Mouse (Mus musculus) C2C12 (cell line): ENCODE data around the gene Wfdc10. TPM values are rescaled to one million over a fixed set of nuclear protein-coding genes. Genes with fewer than 3 reads are reported as not detected.

ENCODE experiments used
- H3K27me3 ChIP-seq: one replicate; pipeline ENCODE4 v1.6.1; 2011; ENCODE audit not compliant: control insufficient read depth, insufficient read depth, insufficient read length
- H3K36me3 ChIP-seq: one replicate; pipeline ENCODE4 v1.6.1; 2011; ENCODE audit not compliant: control insufficient read depth, insufficient read depth
- H3K4me3 ChIP-seq: one replicate; pipeline ENCODE4 v1.5.1; 2011; ENCODE audit warnings: mild to moderate bottlenecking, control low read depth; ENCODE audit not compliant: poor library complexity, insufficient read depth, severe bottlenecking
- H3K79me2 ChIP-seq: one replicate; pipeline ENCODE4 v1.6.1; 2011; ENCODE audit not compliant: control insufficient read depth, insufficient read depth
- H3K79me3 ChIP-seq: one replicate; pipeline ENCODE4 v1.6.1; 2011; ENCODE audit warnings: low read depth, control low read depth
- H3ac ChIP-seq: one replicate; pipeline ENCODE3; 2011; ENCODE audit warnings: low read depth; ENCODE audit not compliant: control insufficient read depth, insufficient read length
- CEBPB ChIP-seq: IDR thresholded peaks from one replicate; pipeline ENCODE4 v1.6.1; 2011; ENCODE audit warnings: low read depth, mild to moderate bottlenecking, control low read depth, moderate library complexity
- CTCF ChIP-seq: IDR thresholded peaks from one replicate; pipeline ENCODE4 v1.5.1; 2011; ENCODE audit not compliant: control insufficient read depth, insufficient read depth, insufficient read length
- FOSL1 ChIP-seq: IDR thresholded peaks from one replicate; pipeline ENCODE4 v1.8.0; 2011; ENCODE audit warnings: mild to moderate bottlenecking, low read length; ENCODE audit not compliant: poor library complexity, insufficient read depth, severe bottlenecking
- MAX ChIP-seq: IDR thresholded peaks from one replicate; pipeline ENCODE4 v1.6.1; 2011; ENCODE audit warnings: mild to moderate bottlenecking, control low read depth
- MYOD1 ChIP-seq: IDR thresholded peaks from one replicate; pipeline ENCODE4 v1.6.1; 2011; ENCODE audit warnings: low read depth; ENCODE audit not compliant: control insufficient read depth, insufficient read length
- MYOG ChIP-seq: IDR thresholded peaks from one replicate; pipeline ENCODE4 v1.6.1; 2011; ENCODE audit not compliant: control insufficient read depth, insufficient read length; ENCODE audit errors: extremely low read depth
- USF1 ChIP-seq: IDR thresholded peaks from one replicate; pipeline ENCODE4 v1.6.1; 2011; ENCODE audit warnings: low read depth, mild to moderate bottlenecking, control low read depth, moderate library complexity
- polyA plus RNA-seq: library from polyadenylated mRNA; unstranded; fragments of >200 nt; fragmentation: generic; extraction: Trizol; gene quantifications from one replicate; pipeline ENCODE4 v1.2.1, GENCODE M21; 2012; ENCODE audit warnings: missing spikeins

The Wfdc10 gene
- polyA plus RNA-seq, 1 experiment: not detected

DNA sequence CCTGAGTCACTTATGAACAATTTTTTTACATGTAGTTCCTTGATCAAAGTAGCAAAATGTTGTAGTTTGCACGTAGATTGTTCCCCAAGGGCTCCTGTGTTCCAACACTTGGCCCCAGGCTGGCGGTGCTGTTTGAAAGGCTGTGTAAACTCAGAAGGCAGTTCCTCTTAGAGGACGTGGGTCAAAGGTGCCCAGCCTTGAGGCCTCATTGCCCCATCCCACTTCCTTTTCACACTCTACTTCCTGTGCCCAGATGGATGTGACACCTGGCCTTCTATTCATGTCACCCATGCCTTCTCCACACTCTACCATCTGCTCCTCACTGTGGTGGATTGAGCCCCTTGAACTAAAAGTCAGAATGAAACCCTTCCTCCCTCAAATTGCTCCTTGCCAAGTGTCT lies 24.1 kb downstream of the Wfdc10 start:
- no peaks in the 10 kb centered on the region for H3K79me3 ChIP-seq
- H3ac ChIP-seq: no peak overlapping the region
- no peak for TF ChIP-seq MYOG
- TF ChIP-seq CTCF: no peak
- no peak for TF ChIP-seq CEBPB
- no peak for TF ChIP-seq FOSL1
- TF ChIP-seq USF1: no peak
- no peak for TF ChIP-seq MAX
- TF ChIP-seq MYOD1: no peak
- H3K36me3 ChIP-seq: no peaks in the 10 kb centered on the region
- H3K27me3 ChIP-seq: peaks cover 6% of the 10 kb centered on the region
- no peaks in the 10 kb centered on the region for H3K79me2 ChIP-seq
- no peak overlapping the region for H3K4me3 ChIP-seq

DNA sequence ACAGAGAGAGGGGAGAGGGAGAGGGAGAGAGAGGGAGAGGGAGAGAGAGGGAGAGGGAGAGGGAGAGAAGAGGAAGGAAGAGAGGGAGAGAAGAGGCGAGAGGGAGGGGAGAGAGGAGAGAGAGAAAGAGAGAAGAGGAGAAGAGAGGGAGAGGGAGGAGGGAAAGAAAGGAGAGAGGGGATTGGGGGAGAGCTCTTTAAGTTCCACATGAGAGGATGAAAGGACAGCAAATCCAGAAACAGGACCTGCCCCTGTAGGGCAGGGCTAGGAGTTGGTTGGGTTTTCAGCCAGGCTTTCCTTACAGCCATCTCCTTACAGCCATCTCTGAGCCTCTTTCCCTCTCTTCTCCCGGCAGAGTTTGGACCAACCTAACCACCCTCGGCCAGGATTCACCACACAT lies 29.0 kb downstream of the Wfdc10 start, which contains the start of gene Wfdc13:
Gene Wfdc13 (plus strand): TSS at position 301 of the 400 bp plus-strand sequence.
- no peaks in the 10 kb centered on the region for H3K36me3 ChIP-seq
- H3K79me3 ChIP-seq: no peaks in the 10 kb centered on the region
- H3K4me3 ChIP-seq: no peak within 1 kb of the TSS
- peaks cover 36% of the 10 kb centered on the region for H3K27me3 ChIP-seq
- TF ChIP-seq CEBPB (no peak), USF1 (no peak), FOSL1 (no peak), MYOD1 (no peak), MYOG (no peak), CTCF (no peak), MAX (no peak)
- H3K79me2 ChIP-seq: no peaks in the 10 kb centered on the region
- no peak within 1 kb of the TSS for H3ac ChIP-seq

DNA sequence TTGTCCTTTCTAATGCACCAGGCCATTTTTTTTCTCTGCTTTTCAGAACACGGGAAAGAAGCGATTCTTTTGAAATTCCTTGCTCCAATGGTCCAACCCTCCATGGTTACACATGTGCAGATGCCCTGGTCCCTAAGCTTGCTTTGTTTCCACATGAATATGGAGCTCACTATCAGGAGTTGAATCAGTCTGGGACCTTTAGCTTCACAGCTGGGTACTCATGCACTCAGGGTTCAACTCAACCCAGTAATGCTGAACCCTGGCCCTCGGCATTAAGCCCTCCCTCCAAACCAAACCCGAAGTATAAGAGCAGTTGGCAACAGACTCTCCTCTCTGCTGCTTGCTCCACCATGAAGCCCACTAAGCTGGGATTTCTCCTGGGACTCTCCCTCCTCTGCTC lies 42.4 kb downstream of the Wfdc10 start, which contains the start of gene Spint4:
Gene Spint4 (plus strand): TSS at position 301 of the 400 bp plus-strand sequence.
- no peaks in the 10 kb centered on the region for H3K79me3 ChIP-seq
- H3K4me3 ChIP-seq: no peak within 1 kb of the TSS
- H3K36me3 ChIP-seq: no peaks in the 10 kb centered on the region
- no peak for TF ChIP-seq MYOD1
- TF ChIP-seq CTCF: no peak
- TF ChIP-seq FOSL1: no peak
- TF ChIP-seq MYOG: no peak
- TF ChIP-seq MAX: no peak
- TF ChIP-seq USF1: no peak
- no peak for TF ChIP-seq CEBPB
- H3K79me2 ChIP-seq: no peaks in the 10 kb centered on the region
- no peak within 1 kb of the TSS for H3ac ChIP-seq
- H3K27me3 ChIP-seq: peaks cover 25% of the 10 kb centered on the region

DNA sequence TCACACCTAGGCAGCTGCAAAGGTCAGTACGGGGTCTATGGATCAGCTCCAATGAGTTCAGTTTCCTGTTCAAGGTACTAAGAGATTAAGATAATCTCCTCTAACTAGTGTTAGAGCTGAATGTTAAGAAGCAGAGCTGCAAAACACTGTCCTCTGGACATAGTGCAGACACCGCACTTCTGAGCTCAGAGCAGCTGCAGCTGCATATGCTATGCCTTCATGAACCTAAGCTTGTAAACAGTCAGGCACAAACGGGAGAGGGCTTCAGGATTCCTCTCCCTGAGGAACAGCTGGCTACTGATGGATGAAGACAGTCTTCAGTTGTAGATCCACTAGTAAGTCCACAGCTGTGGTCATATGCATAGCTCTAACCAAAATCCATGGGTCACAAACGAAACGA lies 45.1 kb downstream of the Wfdc10 start:
- no peak overlapping the region for H3ac ChIP-seq
- H3K79me3 ChIP-seq: no peaks in the 10 kb centered on the region
- H3K36me3 ChIP-seq: no peaks in the 10 kb centered on the region
- no peak overlapping the region for H3K4me3 ChIP-seq
- no peaks in the 10 kb centered on the region for H3K79me2 ChIP-seq
- peaks cover 16% of the 10 kb centered on the region for H3K27me3 ChIP-seq
- TF ChIP-seq FOSL1 (no peak), MAX (no peak), CTCF (no peak), CEBPB (no peak), USF1 (no peak), MYOG (no peak), MYOD1 (no peak)

DNA sequence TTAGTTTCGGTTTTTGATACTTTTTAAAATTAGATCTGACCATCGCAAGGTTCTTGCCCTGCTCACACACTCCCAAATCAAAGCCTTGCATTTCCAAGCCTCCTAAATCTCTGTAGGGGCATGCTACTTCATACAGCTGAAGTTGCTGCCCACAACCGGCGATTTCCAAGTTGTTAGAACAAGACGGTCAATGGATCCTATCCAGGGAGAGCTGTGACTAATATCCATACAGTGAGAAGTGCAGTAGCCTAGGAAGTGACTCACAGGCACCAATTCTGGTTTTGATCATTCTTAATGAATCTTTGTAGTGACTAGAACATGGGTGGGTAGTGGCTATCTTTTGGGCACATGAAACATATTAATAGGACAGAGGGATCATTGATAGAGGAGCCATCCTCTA lies 45.9 kb downstream of the Wfdc10 start:
- no peaks in the 10 kb centered on the region for H3K79me2 ChIP-seq
- H3K79me3 ChIP-seq: no peaks in the 10 kb centered on the region
- H3K27me3 ChIP-seq: peaks cover 16% of the 10 kb centered on the region
- no peak overlapping the region for H3ac ChIP-seq
- no peak overlapping the region for H3K4me3 ChIP-seq
- TF ChIP-seq FOSL1 (peak; percentile 28), MYOG (no peak)
- no peaks in the 10 kb centered on the region for H3K36me3 ChIP-seq

DNA sequence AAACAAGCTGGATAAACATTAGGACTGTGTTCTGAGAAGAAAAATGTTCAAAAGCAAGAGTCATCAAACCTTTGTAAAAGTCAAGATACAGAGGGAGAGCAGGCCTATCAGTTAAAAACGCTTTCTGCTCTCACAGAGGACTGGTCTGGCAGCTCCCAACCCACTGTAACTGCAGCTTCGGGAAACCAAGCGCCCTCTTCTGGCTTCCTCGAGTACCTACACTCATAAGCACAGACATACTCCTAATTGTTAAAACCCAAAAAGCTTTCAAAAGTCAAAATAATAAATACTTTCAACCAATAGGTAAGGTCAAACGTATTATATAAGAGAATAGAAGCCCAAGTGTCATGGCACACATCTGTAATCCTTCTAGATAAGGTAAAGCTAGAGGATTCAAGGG lies 48.4 kb downstream of the Wfdc10 start:
- H3K36me3 ChIP-seq: no peaks in the 10 kb centered on the region
- TF ChIP-seq USF1 (no peak), MYOD1 (no peak), MYOG (no peak), CTCF (no peak), CEBPB (no peak), MAX (no peak), FOSL1 (no peak)
- no peaks in the 10 kb centered on the region for H3K79me3 ChIP-seq
- no peak overlapping the region for H3K4me3 ChIP-seq
- H3K27me3 ChIP-seq: peaks cover 20% of the 10 kb centered on the region
- no peaks in the 10 kb centered on the region for H3K79me2 ChIP-seq
- no peak overlapping the region for H3ac ChIP-seq
